17 mouse cellular contexts compared by ENCODE assay signal in the genomic region with DNA sequence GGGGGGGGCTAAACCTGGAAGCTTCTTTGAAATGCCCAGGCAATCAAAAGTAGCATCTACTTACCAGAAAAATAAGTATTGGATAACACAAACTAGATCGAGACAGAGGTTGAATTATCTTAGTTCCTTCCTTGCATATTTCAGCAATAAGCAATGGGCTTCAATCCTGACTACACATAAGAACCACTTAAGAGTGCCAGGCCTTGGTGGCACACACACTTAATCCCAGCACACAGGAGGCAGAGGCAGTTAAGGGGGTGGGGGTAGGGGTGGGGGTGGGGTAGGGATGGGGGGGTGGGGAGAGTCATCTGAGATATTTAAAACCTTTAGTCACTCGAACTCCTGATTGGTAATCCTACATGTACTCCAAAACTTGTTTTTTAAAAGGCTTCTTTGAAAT. TPM values are rescaled to one million over a fixed set of nuclear protein-coding genes. Genes with fewer than 3 reads are reported as not detected.
DNase-seq lines count a peak whose midpoint lies in the region; ATAC-seq and TF ChIP-seq lines count a peak whose summit lies in the region.
"Had no signal": no experiment of that assay in that cellular context is flagged by ENCODE, and none has a peak within 500 bp of the region (broad histone marks: within the 10 kb centered on the region; RNA-seq: fewer than 3 reads in every experiment).

No protein-coding gene starts in this region.

- no peaks in the 10 kb centered on the region for H3K27me3 ChIP-seq in forebrain, embryonic 13.5 days
- H3K27me3 ChIP-seq in forebrain, embryonic 12.5 days: no peaks in the 10 kb centered on the region
- no peaks in the 10 kb centered on the region for H3K27me3 ChIP-seq in lung, embryonic 15.5 days
- H3K27me3 ChIP-seq in Patski: no peaks in the 10 kb centered on the region
- no peaks in the 10 kb centered on the region for H3K27me3 ChIP-seq in forebrain, postnatal 0 days (ENCODE audit: insufficient read depth, low read length)
- H3K27me3 ChIP-seq: embryonic facial prominence, embryonic 15.5 days; heart, embryonic 13.5 days; hindbrain, embryonic 15.5 days had no signal

- H3K36me3 ChIP-seq in forebrain, embryonic 13.5 days (ENCODE audit: poor library complexity, severe bottlenecking): no peaks in the 10 kb centered on the region
- H3K36me3 ChIP-seq in forebrain, embryonic 12.5 days (replicated peaks): no peaks in the 10 kb centered on the region
- H3K36me3 ChIP-seq in lung, embryonic 15.5 days: no peaks in the 10 kb centered on the region
- H3K36me3 ChIP-seq in forebrain, postnatal 0 days (ENCODE audit: insufficient read depth): no peaks in the 10 kb centered on the region
- H3K36me3 ChIP-seq: embryonic facial prominence, embryonic 15.5 days; heart, embryonic 13.5 days; hindbrain, embryonic 15.5 days had no signal

- H3K9ac ChIP-seq in forebrain, embryonic 13.5 days: no peak overlapping the region
- no peak overlapping the region for H3K9ac ChIP-seq in forebrain, embryonic 12.5 days
- H3K9ac ChIP-seq in lung, embryonic 15.5 days: no peak overlapping the region
- H3K9ac ChIP-seq in forebrain, postnatal 0 days: no peak overlapping the region
- H3K9ac ChIP-seq: embryonic facial prominence, embryonic 15.5 days; heart, embryonic 13.5 days; hindbrain, embryonic 15.5 days had no signal

- POLR2A ChIA-PET in Patski (lab: Charles Lee): no interaction called here

- peak overlapping the region; percentile 40; the same call in 1 of the 2 replicates for H3K27ac ChIP-seq in forebrain, embryonic 13.5 days
- no peak overlapping the region for H3K27ac ChIP-seq in forebrain, embryonic 12.5 days
- H3K27ac ChIP-seq in lung, embryonic 15.5 days: peak overlapping the region; percentile 63
- H3K27ac ChIP-seq in forebrain, postnatal 0 days (ENCODE audit: low read depth, low read length): peak overlapping the region; percentile 50; the same call in 1 of the 2 replicates
- H3K27ac ChIP-seq in left cerebral cortex, adult 2 months: no peak overlapping the region
- H3K27ac ChIP-seq: embryonic facial prominence, embryonic 15.5 days; heart, embryonic 13.5 days; hindbrain, embryonic 15.5 days had no signal

- no peaks in the 10 kb centered on the region for H3K9me3 ChIP-seq in forebrain, embryonic 13.5 days (replicated peaks)
- no peaks in the 10 kb centered on the region for H3K9me3 ChIP-seq in forebrain, embryonic 12.5 days
- no peaks in the 10 kb centered on the region for H3K9me3 ChIP-seq in lung, embryonic 15.5 days
- H3K9me3 ChIP-seq in forebrain, postnatal 0 days (ENCODE audit: low read length): no peaks in the 10 kb centered on the region
- H3K9me3 ChIP-seq: embryonic facial prominence, embryonic 15.5 days; heart, embryonic 13.5 days; hindbrain, embryonic 15.5 days had no signal

- peak; percentile 67 for ATAC-seq in forebrain, embryonic 13.5 days
- no peak for ATAC-seq in forebrain, embryonic 12.5 days (ENCODE audit: low FRiP score)
- no peak for ATAC-seq in lung, embryonic 15.5 days (ENCODE audit: borderline replicate concordance, extremely low read depth, low FRiP score, low TSS enrichment)
- ATAC-seq in Patski: peak; percentile 35
- ATAC-seq in forebrain, postnatal 0 days: no peak
- ATAC-seq: activated CD4-positive, CD25-positive, alpha-beta regulatory T cell, adult 4 months had no signal

- no peak for DNase-seq in lung, postnatal 25 days (ENCODE audit: low spot score)
- DNase-seq in Patski (ENCODE audit: low read depth, low spot score): no peak
- DNase-seq in forebrain, postnatal 0 days: no peak
- no peak for DNase-seq in left cerebral cortex, adult 2 months (ENCODE audit: extremely low spot score in 1 of 2, low spot score in 2 of 2)
- DNase-seq: adrenal gland, postnatal 14 days; gastrocnemius, postnatal 36 days; heart, postnatal 36 days had no signal

- CTCF ChIA-PET in Patski (lab: Charles Lee): interaction anchor here (0.9 to 1.0 kb wide), 3 partner anchors 21 to 264 kb away, joined by 3 read pairs; no protein-coding TSS in a partner anchor

- intact Hi-C loops in left cerebral cortex, adult 2 months (cut with DNase I): no loop called here

- WGBS in forebrain, embryonic 13.5 days: 56% methylated on average over 2 of the region's 2 CpGs
- 50% methylated on average over 2 of the region's 2 CpGs for WGBS in forebrain, embryonic 12.5 days
- WGBS in lung, embryonic 15.5 days: 68% methylated on average over 2 of the region's 2 CpGs
- 40% methylated on average over 2 of the region's 2 CpGs for WGBS in forebrain, postnatal 0 days

- no peak overlapping the region for H3K4me3 ChIP-seq in forebrain, embryonic 13.5 days
- no peak overlapping the region for H3K4me3 ChIP-seq in forebrain, embryonic 12.5 days (replicated peaks)
- no peak overlapping the region for H3K4me3 ChIP-seq in lung, embryonic 15.5 days
- no peak overlapping the region for H3K4me3 ChIP-seq in forebrain, postnatal 0 days (ENCODE audit: low read depth, low read length)
- no peak overlapping the region for H3K4me3 ChIP-seq in left cerebral cortex, adult 2 months
- H3K4me3 ChIP-seq: embryonic facial prominence, embryonic 15.5 days; erythroblast, embryonic 14.5 days; heart, embryonic 13.5 days; hindbrain, embryonic 15.5 days had no signal

- TF ChIP-seq CTCF in Patski (IDR thresholded peaks at IDR 0.05): no peak
- TF ChIP-seq CTCF in forebrain, postnatal 0 days (IDR thresholded peaks at IDR 0.05; ENCODE audit: low read depth): no peak
- TF ChIP-seq CTCF in left cerebral cortex, adult 2 months (IDR thresholded peaks at IDR 0.05): no peak

- H3K4me1 ChIP-seq in forebrain, embryonic 13.5 days: peaks cover 5% of the 10 kb centered on the region; the same call in 1 of the 2 replicates
- H3K4me1 ChIP-seq in forebrain, embryonic 12.5 days: no peaks in the 10 kb centered on the region
- 0 out of 2 replicates have a peak, but pooled peaks cover 5% of the 10 kb centered on the region for H3K4me1 ChIP-seq in lung, embryonic 15.5 days
- H3K4me1 ChIP-seq in forebrain, postnatal 0 days (ENCODE audit: insufficient read depth): no peaks in the 10 kb centered on the region
- H3K4me1 ChIP-seq: embryonic facial prominence, embryonic 15.5 days; heart, embryonic 13.5 days; hindbrain, embryonic 15.5 days had no signal

- in situ Hi-C loops in Patski (cut with MboI; ENCODE audit: low pct_unique_long_range_greater_than_20kb): no loop called here

- H3K4me2 ChIP-seq in forebrain, embryonic 13.5 days: no peak overlapping the region
- H3K4me2 ChIP-seq in forebrain, embryonic 12.5 days: no peak overlapping the region
- no peak overlapping the region for H3K4me2 ChIP-seq in lung, embryonic 15.5 days
- H3K4me2 ChIP-seq in forebrain, postnatal 0 days (ENCODE audit: low read depth): no peak overlapping the region
- H3K4me2 ChIP-seq: embryonic facial prominence, embryonic 15.5 days; heart, embryonic 13.5 days; hindbrain, embryonic 15.5 days had no signal

RNA-seq across cellular contexts. Expression of a gene that starts 13.5 kb away (rescaled TPM):
- polyA plus RNA-seq in forebrain, embryonic 13.5 days (2015; fragmentation: Nextera tagmentation; extraction: Ambion mirVana): 13.0 and 14.6 TPM in 2 replicates
- polyA plus RNA-seq in forebrain, embryonic 12.5 days (2016; fragmentation: Nextera tagmentation; extraction: Ambion mirVana): 4.1 and 4.9 TPM in 2 replicates
- polyA plus RNA-seq in lung, embryonic 15.5 days (2015; fragmentation: Nextera tagmentation; extraction: Ambion mirVana): 41.7 and 42.8 TPM in 2 replicates
- 0.30 TPM for polyA plus RNA-seq in Patski (2021)
- total RNA-seq in forebrain, postnatal 0 days (2014; rRNA removed): 18.2 and 23.5 TPM in 2 replicates
- 21.1 and 23.9 TPM in 2 replicates for polyA plus RNA-seq in forebrain, postnatal 0 days (2015; fragmentation: Nextera tagmentation; extraction: Ambion mirVana)
- 10 to 100 TPM; 36.5 to 40.2 TPM for total RNA-seq in left cerebral cortex, adult 2 months (2021)
- total RNA-seq: MEL had no signal
- polyA plus RNA-seq: C2C12; erythroblast, embryonic 14.5 days had no signal

RNA-seq across cellular contexts. Expression of a gene that starts 56.9 kb away (rescaled TPM):
- polyA plus RNA-seq in forebrain, embryonic 13.5 days (2015; fragmentation: Nextera tagmentation; extraction: Ambion mirVana): 60.3 and 60.4 TPM in 2 replicates
- polyA plus RNA-seq in forebrain, embryonic 12.5 days (2016; fragmentation: Nextera tagmentation; extraction: Ambion mirVana): 66.3 TPM in 2 replicates
- 30.2 and 32.2 TPM in 2 replicates for polyA plus RNA-seq in lung, embryonic 15.5 days (2015; fragmentation: Nextera tagmentation; extraction: Ambion mirVana)
- polyA plus RNA-seq in Patski (2021): 26.0 TPM
- total RNA-seq in forebrain, postnatal 0 days (2014; rRNA removed): 25.1 and 26.0 TPM in 2 replicates
- 40.7 and 66.0 TPM in 2 replicates for polyA plus RNA-seq in forebrain, postnatal 0 days (2015; fragmentation: Nextera tagmentation; extraction: Ambion mirVana)
- 10 to 100 TPM; 41.9 to 49.2 TPM for total RNA-seq in left cerebral cortex, adult 2 months (2021)

Comparison
In these comparisons a context has a peak if more than half of its experiments do, and no peak if none do; other contexts are left out.
1. ATAC-seq: peak in forebrain, embryonic 13.5 days (single experiment) and Patski (single experiment); none in forebrain, embryonic 12.5 days (single experiment), lung, embryonic 15.5 days (single experiment) and forebrain, postnatal 0 days (single experiment).
2. H3K27ac ChIP-seq: peak in forebrain, embryonic 13.5 days (single experiment), lung, embryonic 15.5 days (single experiment) and forebrain, postnatal 0 days (single experiment); none in forebrain, embryonic 12.5 days (single experiment) and left cerebral cortex, adult 2 months (single experiment).